23 mouse cellular contexts compared by ENCODE assay signal in the genomic region with DNA sequence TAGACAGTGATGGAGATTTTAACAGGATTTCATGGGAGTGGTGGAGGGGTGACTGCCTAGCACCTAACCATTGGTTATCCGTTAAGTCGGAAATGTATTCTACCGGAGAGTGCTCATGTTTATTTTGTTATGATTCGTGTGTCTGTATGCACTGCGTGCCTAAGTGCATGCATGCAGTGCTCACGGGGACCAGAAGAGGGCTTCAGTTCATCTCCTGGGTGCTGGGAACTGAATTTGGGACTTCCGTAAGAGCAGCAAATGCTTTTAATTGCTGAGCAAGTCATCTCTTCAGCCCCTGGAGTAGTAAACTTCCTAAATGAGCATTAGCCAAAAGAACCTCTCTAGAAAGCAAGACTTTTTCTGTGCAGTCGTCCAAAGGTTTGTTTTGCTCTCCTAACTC.
DNase-seq lines count a peak whose midpoint lies in the region; ATAC-seq and TF ChIP-seq lines count a peak whose summit lies in the region.
"Had no signal": no experiment of that assay in that cellular context is flagged by ENCODE, and none has a peak within 500 bp of the region (broad histone marks: within the 10 kb centered on the region; RNA-seq: fewer than 3 reads in every experiment).

No protein-coding gene starts in this region.

- H3K27ac ChIP-seq in forebrain, postnatal 0 days (ENCODE audit: low read depth, low read length), result no peak overlapping the region
- no peak overlapping the region for H3K27ac ChIP-seq in forebrain, embryonic 13.5 days
- no peak overlapping the region for H3K27ac ChIP-seq in liver, adult 2 months (replicated peaks; ENCODE audit: insufficient read depth, low read depth, low read length)
- H3K27ac ChIP-seq: forebrain, embryonic 10.5 days; heart, embryonic 15.5 days; hindbrain, postnatal 0 days; limb, embryonic 10.5 days; liver, embryonic 15.5 days; midbrain, embryonic 10.5 days had no signal

- no peak for TF ChIP-seq POLR2A in liver, adult 2 months (IDR thresholded peaks at IDR 0.05; ENCODE audit: extremely low read depth, insufficient read depth, low read length)

- no peaks in the 10 kb centered on the region for H3K36me3 ChIP-seq in forebrain, postnatal 0 days (ENCODE audit: insufficient read depth)
- H3K36me3 ChIP-seq in forebrain, embryonic 13.5 days (ENCODE audit: poor library complexity, severe bottlenecking), result no peaks in the 10 kb centered on the region; the same call in 1 of the 2 replicates
- H3K36me3 ChIP-seq in liver, adult 2 months (ENCODE audit: control insufficient read depth, insufficient read depth, low read length), result no peaks in the 10 kb centered on the region
- H3K36me3 ChIP-seq: G1E; heart, embryonic 15.5 days; limb, embryonic 10.5 days; liver, embryonic 15.5 days had no signal

- no peaks in the 10 kb centered on the region for H3K4me1 ChIP-seq in forebrain, postnatal 0 days (ENCODE audit: insufficient read depth)
- no peaks in the 10 kb centered on the region for H3K4me1 ChIP-seq in forebrain, embryonic 13.5 days
- peaks cover 5% of the 10 kb centered on the region for H3K4me1 ChIP-seq in liver, adult 2 months (ENCODE audit: control insufficient read depth, insufficient read depth, low read length)
- H3K4me1 ChIP-seq: limb, embryonic 10.5 days; liver, embryonic 15.5 days; midbrain, embryonic 10.5 days had no signal

- no peaks in the 10 kb centered on the region for H3K9me3 ChIP-seq in forebrain, postnatal 0 days (ENCODE audit: low read length)
- no peaks in the 10 kb centered on the region for H3K9me3 ChIP-seq in forebrain, embryonic 13.5 days (replicated peaks)
- H3K9me3 ChIP-seq: forebrain, embryonic 10.5 days; heart, embryonic 15.5 days; limb, embryonic 10.5 days; liver, embryonic 15.5 days; midbrain, embryonic 10.5 days had no signal

- no peak for DNase-seq in forebrain, postnatal 0 days
- no peak for DNase-seq in liver, adult 2 months (ENCODE audit: extremely low read depth, low read depth, low spot score)
- DNase-seq in liver, result no peak
- peak; percentile 27 for DNase-seq in thymus, postnatal 4 days
- DNase-seq in thymus, postnatal 14 days, result no peak
- DNase-seq in right cerebral cortex, postnatal 25 days, result no peak
- DNase-seq in cerebellum, adult 9-10 months, result no peak
- DNase-seq: cerebellum, adult 18-20 months; cerebellum, postnatal 36 days; gastrocnemius, postnatal 14 days; heart, adult 18-20 months; heart, postnatal 4 days; kidney, adult 18-20 months; kidney, postnatal 14 days; lung, postnatal 14 days had no signal

- no peak overlapping the region for H3K9ac ChIP-seq in forebrain, postnatal 0 days
- no peak overlapping the region for H3K9ac ChIP-seq in forebrain, embryonic 13.5 days
- H3K9ac ChIP-seq in liver, adult 2 months (ENCODE audit: low read depth, low read length), result no peak overlapping the region
- H3K9ac ChIP-seq: heart, embryonic 15.5 days; liver, embryonic 15.5 days had no signal

- no peaks in the 10 kb centered on the region for H3K79me2 ChIP-seq in liver, adult 2 months (ENCODE audit: control insufficient read depth, insufficient read depth, low read length)

- H3K27me3 ChIP-seq in forebrain, postnatal 0 days (ENCODE audit: insufficient read depth, low read length), result no peaks in the 10 kb centered on the region
- no peaks in the 10 kb centered on the region for H3K27me3 ChIP-seq in forebrain, embryonic 13.5 days
- no peaks in the 10 kb centered on the region for H3K27me3 ChIP-seq in liver, adult 2 months (ENCODE audit: control insufficient read depth, insufficient read depth, low read length)
- H3K27me3 ChIP-seq: heart, embryonic 15.5 days; liver, embryonic 15.5 days had no signal

- ATAC-seq in forebrain, postnatal 0 days, result no peak
- ATAC-seq in forebrain, embryonic 13.5 days, result no peak
- ATAC-seq: hindbrain, postnatal 0 days had no signal

- no peak overlapping the region for H3K4me3 ChIP-seq in forebrain, postnatal 0 days (ENCODE audit: low read depth, low read length)
- no peak overlapping the region for H3K4me3 ChIP-seq in forebrain, embryonic 13.5 days
- H3K4me3 ChIP-seq in liver, adult 2 months (ENCODE audit: insufficient read depth, low read depth, low read length), result no peak overlapping the region
- H3K4me3 ChIP-seq: forebrain, embryonic 10.5 days; heart, embryonic 15.5 days; limb, embryonic 10.5 days; liver, embryonic 15.5 days; midbrain, embryonic 10.5 days had no signal

- WGBS in forebrain, postnatal 0 days, result 92% methylated on average over 8 of the region's 8 CpGs
- WGBS in forebrain, embryonic 13.5 days, result 87% methylated on average over 8 of the region's 8 CpGs
- 95% methylated on average over 8 of the region's 8 CpGs for WGBS in liver, adult 2 months

- no peak overlapping the region for H3K4me2 ChIP-seq in forebrain, postnatal 0 days (ENCODE audit: low read depth)
- no peak overlapping the region for H3K4me2 ChIP-seq in forebrain, embryonic 13.5 days
- H3K4me2 ChIP-seq: heart, embryonic 15.5 days; liver, embryonic 15.5 days had no signal

- peak; percentile 14; the same call in 1 of the 2 replicates for TF ChIP-seq CTCF in forebrain, postnatal 0 days (IDR thresholded peaks at IDR 0.05; ENCODE audit: low read depth)
- TF ChIP-seq CTCF in liver, adult 2 months (IDR thresholded peaks at IDR 0.05; ENCODE audit: low read depth, low read length), result peak; percentile 11; the same call in 1 of the 2 replicates
